Mouse (Mus musculus) midbrain, embryonic 14.5 days (tissue): ENCODE results near the gene Rbm20. TPM values are rescaled to one million over a fixed set of nuclear protein-coding genes. Genes with fewer than 3 reads are reported as not detected.
"Not testable (repeated sequence)": the region's sequence is repeated elsewhere in the genome, so short reads cannot be mapped to it uniquely, and the experiment has no call there.

Experiments used
- ATAC-seq: fragments of 200-750 bp; cut with Nextera tagmentation; 2 replicates; pipeline ENCODE4 v1.8.0; 2017; ENCODE audit warnings: moderate number of reproducible peaks, moderate library complexity; ENCODE audit not compliant: low FRiP score, low TSS enrichment
- DNase-seq: peaks from one replicate; pipeline ENCODE4 v3.0.0-alpha.2; 2015
- H3K27ac ChIP-seq: fragments of 300-500 bp; sonication (generic); replicated peaks from 2 replicates; pipeline ENCODE4 v1.5.1; 2014; ENCODE audit warnings: mild to moderate bottlenecking, low read depth, low read length, moderate library complexity
- H3K27me3 ChIP-seq: fragments of 300-500 bp; sonication (generic); 2 replicates; pipeline ENCODE4 v1.6.1; 2014; ENCODE audit warnings: low read length, control low read depth, mixed read lengths; ENCODE audit not compliant: control insufficient read depth, insufficient read depth
- H3K36me3 ChIP-seq: fragments of 300-500 bp; sonication (generic); 2 replicates; pipeline ENCODE4 v1.6.1; 2014; ENCODE audit warnings: low read length, control low read depth; ENCODE audit not compliant: control insufficient read depth, insufficient read depth
- H3K4me1 ChIP-seq: fragments of 300-500 bp; sonication (generic); 2 replicates; pipeline ENCODE4 v1.6.1; 2014; ENCODE audit warnings: mild to moderate bottlenecking, antibody characterized with exemption, low read length, control low read depth; ENCODE audit not compliant: control insufficient read depth, insufficient read depth
- H3K4me2 ChIP-seq: fragments of 300-500 bp; sonication (generic); 2 replicates; pipeline ENCODE4 v1.6.1; 2014; ENCODE audit warnings: mild to moderate bottlenecking, low read length, moderate library complexity
- H3K4me3 ChIP-seq: fragments of 300-500 bp; sonication (generic); replicated peaks from 2 replicates; pipeline ENCODE4 v1.5.1; 2014; ENCODE audit warnings: low read depth, low read length
- H3K9ac ChIP-seq: fragments of 300-500 bp; sonication (generic); replicated peaks from 2 replicates; pipeline ENCODE4 v1.6.1; 2014; ENCODE audit warnings: mild to moderate bottlenecking, low read length, moderate library complexity
- H3K9me3 ChIP-seq: fragments of 300-500 bp; sonication (generic); 2 replicates; pipeline ENCODE4 v1.6.1; 2016; ENCODE audit warnings: low read length, control low read depth, mixed read lengths; ENCODE audit not compliant: control insufficient read depth
- WGBS: fragments of 180-500 bp; shearing (Covaris S2); extraction: QIAGEN DNeasy Blood & Tissue Kit; methylation state at CpG from one replicate; pipeline ENCODE4 v1.1.7; 2014; 5-methylcytosine and 5-hydroxymethylcytosine counted together
- polyA plus RNA-seq: library from polyadenylated mRNA; unstranded; fragments of >200 nt; fragmentation: Nextera tagmentation; extraction: Ambion mirVana; gene quantifications from 2 replicates; pipeline ENCODE4 v1.2.1, GENCODE M21; 2014

The Rbm20 gene
- polyA plus RNA-seq, 1 experiment from 2014 or later = 0.61 TPM

- Histone ChIP-seq H3K4me2 (no peak overlapping the region), H3K27me3 (no peaks in the 10 kb centered on the region), H3K9ac (no peak overlapping the region), H3K4me3 (no peak overlapping the region), H3K4me1 (peaks cover 12% of the 10 kb centered on the region), H3K36me3 (peaks cover 24% of the 10 kb centered on the region), H3K27ac (no peak overlapping the region), H3K9me3 (no peaks in the 10 kb centered on the region)
- DNase-seq (no peak), ATAC-seq (no peak)
- 45% methylated on average over 5 of the region's 5 CpGs for WGBS
Measured at GRCm38 (mm10) chr19:53649802-53650201, 27.3 kb upstream of the Rbm20 start.

- ATAC-seq (no peak), DNase-seq (no peak)
- peaks cover 12% of the 10 kb centered on the region for H3K4me1 ChIP-seq
- no peak overlapping the region for H3K9ac ChIP-seq
- no peak overlapping the region for H3K4me2 ChIP-seq
- no peaks in the 10 kb centered on the region for H3K9me3 ChIP-seq
- no peak overlapping the region for H3K27ac ChIP-seq
- WGBS = 87% methylated on average over 7 of the region's 7 CpGs
- H3K36me3 ChIP-seq = peaks cover 14% of the 10 kb centered on the region
- no peak overlapping the region for H3K4me3 ChIP-seq
- H3K27me3 ChIP-seq = no peaks in the 10 kb centered on the region
Measured at GRCm38 (mm10) chr19:53650921-53651320, 26.2 kb upstream of the Rbm20 start.

GRCm38 (mm10) chr19:53652267-53652666 lies 24.8 kb upstream of the Rbm20 start:
- no peaks in the 10 kb centered on the region for H3K27me3 ChIP-seq
- WGBS = 50% methylated on average over 9 of the region's 9 CpGs
- H3K27ac ChIP-seq = 0 out of 2 replicates have a peak overlapping the region, but pooled peaks have one; percentile 5
- no peak overlapping the region for H3K4me2 ChIP-seq
- DNase-seq (no peak), ATAC-seq (no peak)
- no peak overlapping the region for H3K4me3 ChIP-seq
- no peak overlapping the region for H3K9ac ChIP-seq
- H3K9me3 ChIP-seq = no peaks in the 10 kb centered on the region
- peaks cover 12% of the 10 kb centered on the region for H3K4me1 ChIP-seq
- peaks cover 1% of the 10 kb centered on the region; the same call in 1 of the 2 replicates for H3K36me3 ChIP-seq

- Histone ChIP-seq H3K36me3 (no peaks in the 10 kb centered on the region), H3K27me3 (no peaks in the 10 kb centered on the region), H3K27ac (no peak overlapping the region), H3K9me3 (no peaks in the 10 kb centered on the region), H3K9ac (no peak overlapping the region), H3K4me3 (no peak overlapping the region), H3K4me1 (peaks cover 12% of the 10 kb centered on the region), H3K4me2 (no peak overlapping the region)
- 63% methylated on average over 20 of the region's 20 CpGs for WGBS
- peak; percentile 75 for DNase-seq
- ATAC-seq = peak; percentile 68; the same call in 1 of the 2 replicates
Measured at GRCm38 (mm10) chr19:53653624-53654467, 23.3 kb upstream of the Rbm20 start.

DNA sequence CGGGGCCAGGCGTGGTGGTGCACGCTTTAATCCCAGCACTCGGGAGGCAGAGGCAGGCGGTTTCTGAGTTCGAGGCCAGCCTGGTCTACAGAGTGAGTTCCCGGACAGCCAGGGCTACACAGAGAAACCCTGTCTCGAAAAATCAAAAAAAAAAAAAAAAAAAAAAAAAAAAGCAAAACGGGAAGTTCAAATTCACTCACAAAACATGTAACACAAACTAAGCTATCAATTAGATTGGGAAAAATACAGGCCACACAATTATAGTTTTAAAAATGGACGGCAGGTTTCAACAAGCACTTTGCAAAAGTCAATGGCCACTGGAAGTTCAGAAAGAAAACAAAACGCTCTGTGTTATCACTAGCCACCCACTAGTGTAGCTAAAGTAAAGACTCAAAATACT lies 20.7 kb upstream of the Rbm20 start:
- H3K27ac ChIP-seq, H3K9ac ChIP-seq, H3K36me3 ChIP-seq, ATAC-seq, H3K27me3 ChIP-seq, DNase-seq, H3K4me3 ChIP-seq, H3K9me3 ChIP-seq, H3K4me2 ChIP-seq: not testable (repeated sequence)
- H3K4me1 ChIP-seq = peaks cover 12% of the 10 kb centered on the region
- 91% methylated on average over 11 of the region's 11 CpGs for whole genome bisulfite sequencing

DNA sequence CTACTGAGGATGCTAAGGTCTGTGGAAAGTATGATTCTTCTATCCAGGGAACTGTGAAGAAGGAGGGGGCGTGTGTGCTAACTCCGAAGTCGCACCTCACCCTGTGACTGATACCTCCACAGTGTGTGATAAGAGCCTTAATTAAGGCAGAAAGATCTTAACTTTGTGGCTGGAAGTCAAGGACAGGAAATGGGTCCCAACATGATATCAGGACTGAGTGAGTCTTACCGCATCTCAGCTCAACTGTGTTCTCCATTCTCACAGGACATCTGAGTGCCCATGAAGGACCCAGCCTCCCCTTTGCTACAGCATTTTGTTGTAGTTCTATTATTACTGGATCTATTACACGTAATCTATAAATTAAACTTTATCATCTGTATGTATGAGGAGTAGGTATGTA lies 19.7 kb upstream of the Rbm20 start:
- Histone ChIP-seq H3K9ac (no peak overlapping the region), H3K27ac (no peak overlapping the region), H3K4me3 (no peak overlapping the region), H3K9me3 (no peaks in the 10 kb centered on the region), H3K27me3 (no peaks in the 10 kb centered on the region), H3K4me1 (peaks cover 10% of the 10 kb centered on the region), H3K4me2 (no peak overlapping the region), H3K36me3 (no peaks in the 10 kb centered on the region)
- ATAC-seq (no peak), DNase-seq (no peak)
- WGBS = 93% methylated on average over 5 of the region's 5 CpGs

DNA sequence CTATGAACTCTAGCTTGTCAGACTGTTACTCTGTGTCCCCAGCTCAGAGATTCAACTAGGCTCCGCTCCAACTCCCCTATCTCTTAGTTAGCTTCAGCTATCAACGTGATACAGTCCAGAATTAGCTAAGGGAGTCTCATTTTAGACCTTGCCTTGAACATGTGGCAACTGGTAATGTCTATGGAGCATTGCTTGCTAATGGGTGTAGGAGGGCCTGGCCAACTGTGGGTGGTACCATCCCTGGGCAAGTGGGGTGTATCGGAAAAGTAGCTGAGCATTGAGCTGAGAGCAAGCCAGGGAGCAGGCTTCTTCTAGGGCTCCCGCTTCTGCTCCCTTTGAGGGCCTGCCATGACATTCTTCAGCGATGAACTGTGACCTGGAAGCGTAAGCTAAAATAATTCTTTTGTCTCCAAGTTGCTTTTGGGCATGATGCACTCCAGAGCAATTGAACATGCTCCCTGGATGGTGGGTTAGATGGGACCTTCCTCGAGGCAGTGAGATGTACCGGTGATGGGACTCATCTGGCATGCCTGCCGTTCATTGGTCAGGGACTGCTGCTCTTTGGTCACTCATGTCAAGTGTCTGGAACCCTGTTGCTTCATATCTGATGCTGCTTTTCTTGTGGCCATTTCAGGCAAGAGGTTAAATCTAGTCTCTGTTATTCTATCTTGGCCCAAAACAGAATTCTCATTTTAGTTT lies 16.2 kb upstream of the Rbm20 start:
- WGBS = 84% methylated on average over 9 of the region's 9 CpGs
- Histone ChIP-seq H3K4me2 (no peak overlapping the region), H3K27ac (no peak overlapping the region), H3K36me3 (no peaks in the 10 kb centered on the region), H3K9me3 (no peaks in the 10 kb centered on the region), H3K4me1 (no peaks in the 10 kb centered on the region), H3K9ac (no peak overlapping the region), H3K27me3 (no peaks in the 10 kb centered on the region), H3K4me3 (no peak overlapping the region)
- DNase-seq (no peak), ATAC-seq (no peak)

GRCm38 (mm10) chr19:53661938-53662722 lies 15.0 kb upstream of the Rbm20 start:
- H3K36me3 ChIP-seq = no peaks in the 10 kb centered on the region
- ATAC-seq (no peak), DNase-seq (no peak)
- H3K4me3 ChIP-seq = no peak overlapping the region
- no peaks in the 10 kb centered on the region for H3K4me1 ChIP-seq
- no peaks in the 10 kb centered on the region for H3K27me3 ChIP-seq
- no peak overlapping the region for H3K4me2 ChIP-seq
- H3K27ac ChIP-seq = no peak overlapping the region
- 35% methylated on average over 14 of the region's 14 CpGs for WGBS
- H3K9ac ChIP-seq = no peak overlapping the region
- H3K9me3 ChIP-seq = no peaks in the 10 kb centered on the region
